Mouse (Mus musculus): ENCODE results near the gene Nat8f2.
"Not testable (repeated sequence)": the region's sequence is repeated elsewhere in the genome, so short reads cannot be mapped to it uniquely, and the experiment has no call there.

GRCm38 (mm10) chr6:85836827-85837226, 32.1 kb downstream of the Nat8f2 start:
- not testable (repeated sequence) for TF ChIP-seq CTCF (IDR thresholded peaks at IDR 0.05; ENCODE audit: extremely low read depth, insufficient read depth, insufficient read length, insufficient replicate concordance); POLR2A (IDR thresholded peaks at IDR 0.05; ENCODE audit: low read depth, low read length)

Measured in spleen, adult 2 months (tissue).